Mouse (Mus musculus): ENCODE measurements at regions not wholly inside any gene's neighbourhood (a gene's known extent, or its start where the extent isn't known, plus 50 kb on each side); places are given as distances from the start of the nearest gene placed in this dataset.

- TF ChIP-seq CTCF (IDR thresholded peaks at IDR 0.05; ENCODE audit: borderline replicate concordance, insufficient read depth, low read depth, low read length): no peak
- TF ChIP-seq POLR2A (IDR thresholded peaks at IDR 0.05; ENCODE audit: borderline replicate concordance, insufficient read depth, low read length): no peak
These were observed 384.7 kb upstream of the Dynlrb2 start for GRCm38 (mm10) chr8:116120067-116120466.

Measured in cerebellum, adult 2 months (tissue).